Mouse (Mus musculus) retina, postnatal 1 day (tissue): ENCODE data around the gene Olfr667.
"Not testable (repeated sequence)": the region's sequence is repeated elsewhere in the genome, so short reads cannot be mapped to it uniquely, and the experiment has no call there.

Experiments used
- DNase-seq: peaks from one replicate; pipeline ENCODE4 v3.0.0-alpha.2; 2012

The Olfr667 gene

GRCm38 (mm10) chr7:104921382-104921781, at the start of gene Olfr667:
Olfr667 (minus strand) TSS chr7:104921482.
- DNase-seq = no peak

DNA sequence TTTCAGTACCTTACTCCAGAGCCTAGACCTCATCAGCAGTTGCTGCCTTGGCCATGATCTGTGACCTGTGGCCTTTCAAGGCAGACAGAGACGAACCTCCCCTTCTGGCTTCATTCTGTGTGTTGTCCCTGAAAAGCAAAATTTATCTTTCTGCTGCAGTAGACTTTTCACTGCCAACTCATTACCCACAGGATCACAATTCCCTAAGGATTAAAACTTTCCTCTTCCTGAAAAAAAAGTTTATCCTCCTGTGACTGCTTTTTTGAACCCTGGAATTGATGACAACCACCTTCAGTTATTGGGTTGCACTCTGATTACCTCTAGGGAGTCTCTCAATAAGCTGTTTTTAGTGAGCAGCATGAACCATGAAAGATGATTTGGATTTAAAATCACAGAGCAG, 41.2 kb upstream of the Olfr667 start, which contains the start of gene Olfr670:
TSS of gene Olfr670 (minus strand) at position 101 of the 400 bp plus-strand sequence.
- DNase-seq = no peak

- not testable (repeated sequence) for DNase-seq
Observed at GRCm38 (mm10) chr7:104950234-104950633, 29.0 kb upstream of the Olfr667 start.

- no peak for DNase-seq
Observed at GRCm38 (mm10) chr7:104933940-104934339, 12.7 kb upstream of the Olfr667 start, which contains the start of gene Olfr669. Olfr669 (plus strand) TSS chr7:104934240.

DNA sequence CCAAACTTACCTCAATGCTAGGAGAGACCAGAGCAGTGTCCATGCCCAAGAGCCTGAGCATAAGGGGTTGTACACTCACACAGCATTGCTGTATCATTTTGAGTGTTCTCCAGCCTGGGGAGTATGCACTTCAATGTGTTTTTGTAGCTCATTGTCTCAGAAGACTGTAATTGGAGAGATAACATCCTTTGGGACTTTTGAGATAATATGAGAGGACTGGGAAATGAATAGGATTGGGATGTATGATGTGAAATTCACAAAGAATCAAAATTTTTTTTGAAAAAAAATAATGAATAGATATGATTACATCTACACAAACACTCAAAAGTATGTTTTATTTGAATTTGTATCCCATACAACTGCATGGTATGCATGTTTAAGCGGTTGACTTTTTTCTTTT, 6.7 kb upstream of the Olfr667 start, which contains the start of gene Olfr668:
TSS of gene Olfr668 (minus strand) at position 101 of the 400 bp plus-strand sequence.
- DNase-seq = no peak

DNA sequence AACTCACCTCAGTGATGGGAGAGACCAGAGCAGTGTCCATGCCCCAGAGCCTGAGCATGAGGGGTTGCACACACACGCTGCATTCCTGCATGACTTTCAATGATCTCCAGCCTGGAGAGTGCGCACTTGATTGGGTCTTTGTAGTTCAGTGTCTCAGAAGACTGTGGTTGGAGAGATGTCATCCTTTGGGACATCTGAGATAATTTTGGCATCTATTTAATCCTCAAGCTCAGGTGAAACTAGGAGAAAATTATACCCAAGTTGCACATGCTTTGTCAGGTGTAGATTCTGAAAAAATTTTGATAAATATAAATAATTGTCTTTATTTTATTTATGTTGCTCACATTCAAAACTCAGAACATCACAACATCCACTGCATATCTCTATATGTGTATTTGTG, 25.4 kb downstream of the Olfr667 start, which contains the start of gene Olfr666:
TSS of gene Olfr666 (minus strand) at position 101 of the 400 bp plus-strand sequence.
- no peak for DNase-seq

DNA sequence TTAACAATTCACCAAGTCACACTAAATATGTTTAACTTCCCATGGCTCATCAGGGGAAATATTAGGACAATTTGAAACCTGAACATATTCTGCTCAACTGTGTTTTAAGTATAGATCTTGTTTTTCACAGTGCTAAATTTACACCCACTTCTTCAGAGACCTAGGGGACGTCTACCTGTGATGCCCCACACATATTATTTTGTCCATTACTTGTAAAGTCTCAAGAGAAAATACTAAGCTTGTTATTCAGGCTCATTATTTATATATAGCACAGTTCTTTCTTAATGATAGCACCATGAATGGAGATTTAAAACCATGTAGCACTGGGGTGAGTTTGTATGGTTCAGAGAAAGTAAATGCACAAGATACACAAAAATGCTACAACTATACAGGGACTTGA, 43.6 kb downstream of the Olfr667 start, which contains the start of gene Olfr665:
TSS of gene Olfr665 (plus strand) at position 301 of the 400 bp plus-strand sequence.
- DNase-seq = no peak
